Mouse (Mus musculus) ES-Bruce4 (cell line): ENCODE measurements around the gene Myo6.

ENCODE experiments used
- CTCF ChIP-seq: IDR thresholded peaks from one replicate; pipeline ENCODE4 v1.8.1; 2011; ENCODE audit warnings: low read depth, low read length
- POLR2A ChIP-seq: IDR thresholded peaks from one replicate; pipeline ENCODE4 v1.8.1; 2011; ENCODE audit warnings: low read length; ENCODE audit not compliant: insufficient read depth

DNA sequence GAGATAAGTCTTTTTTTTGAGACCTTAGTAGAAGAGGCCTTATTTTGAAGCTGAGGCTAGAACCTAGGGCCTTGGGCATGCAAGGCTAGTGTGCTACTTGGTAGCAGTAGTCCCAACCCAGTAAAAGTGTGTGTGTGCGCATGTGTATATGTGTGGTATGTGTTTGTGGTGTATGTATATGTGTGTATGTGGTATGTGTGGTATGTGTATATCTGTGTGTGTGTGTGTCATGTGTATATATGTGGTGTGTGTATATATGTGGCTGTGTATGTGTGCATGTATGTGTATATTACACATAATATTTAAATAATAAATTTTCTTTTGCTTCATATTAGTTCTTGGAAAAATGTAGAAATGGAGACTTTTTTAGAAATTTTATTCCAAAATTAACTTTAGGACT is 115.9 kb downstream of the Myo6 start:
- TF ChIP-seq POLR2A: no peak
- TF ChIP-seq CTCF: no peak
